Mouse (Mus musculus) lung, embryonic 15.5 days (tissue): ENCODE data around the gene Rhag. TPM values are rescaled to one million over a fixed set of nuclear protein-coding genes. Genes with fewer than 3 reads are reported as not detected.

Experiments used
- ATAC-seq: fragments of 200-750 bp; cut with Nextera tagmentation; 2 replicates; pipeline ENCODE4 v1.8.0; 2017; ENCODE audit warnings: moderate number of reproducible peaks, borderline replicate concordance; ENCODE audit not compliant: low FRiP score, low TSS enrichment; ENCODE audit errors: extremely low read depth
- H3K27ac ChIP-seq: fragments of 300-500 bp; sonication (generic); 2 replicates; pipeline ENCODE4 v1.5.1; 2015; ENCODE audit warnings: moderate library complexity, mild to moderate bottlenecking, inconsistent platforms
- H3K27me3 ChIP-seq: fragments of 300-500 bp; sonication (generic); 2 replicates; pipeline ENCODE4 v1.6.1; 2015; ENCODE audit warnings: inconsistent platforms
- H3K36me3 ChIP-seq: fragments of 300-500 bp; sonication (generic); 2 replicates; pipeline ENCODE4 v1.6.1; 2015; ENCODE audit warnings: inconsistent platforms
- H3K4me1 ChIP-seq: fragments of 300-500 bp; sonication (generic); 2 replicates; pipeline ENCODE4 v1.6.1; 2015; ENCODE audit warnings: inconsistent platforms
- H3K4me2 ChIP-seq: fragments of 300-500 bp; sonication (generic); 2 replicates; pipeline ENCODE4 v1.6.1; 2015; ENCODE audit warnings: inconsistent platforms, mild to moderate bottlenecking, moderate library complexity
- H3K4me3 ChIP-seq: fragments of 300-500 bp; sonication (generic); 2 replicates; pipeline ENCODE4 v1.5.1; 2015; ENCODE audit warnings: mild to moderate bottlenecking, inconsistent platforms
- H3K9ac ChIP-seq: fragments of 300-500 bp; sonication (generic); 2 replicates; pipeline ENCODE4 v1.6.1; 2015; ENCODE audit warnings: inconsistent platforms
- H3K9me3 ChIP-seq: fragments of 300-500 bp; sonication (generic); 2 replicates; pipeline ENCODE4 v1.6.1; 2016; ENCODE audit warnings: inconsistent platforms
- WGBS: fragments of 180-500 bp; shearing (Covaris S2); methylation state at CpG from one replicate; pipeline ENCODE4 v1.1.7; 2015; 5-methylcytosine and 5-hydroxymethylcytosine counted together
- polyA plus RNA-seq: library from polyadenylated mRNA; unstranded; fragments of >200 nt; fragmentation: Nextera tagmentation; extraction: Ambion mirVana; gene quantifications from 2 replicates; pipeline ENCODE4 v1.2.1, GENCODE M21; 2015

Rhag gene
- polyA plus RNA-seq, 1 experiment from 2014 or later: 0.89 TPM

DNA sequence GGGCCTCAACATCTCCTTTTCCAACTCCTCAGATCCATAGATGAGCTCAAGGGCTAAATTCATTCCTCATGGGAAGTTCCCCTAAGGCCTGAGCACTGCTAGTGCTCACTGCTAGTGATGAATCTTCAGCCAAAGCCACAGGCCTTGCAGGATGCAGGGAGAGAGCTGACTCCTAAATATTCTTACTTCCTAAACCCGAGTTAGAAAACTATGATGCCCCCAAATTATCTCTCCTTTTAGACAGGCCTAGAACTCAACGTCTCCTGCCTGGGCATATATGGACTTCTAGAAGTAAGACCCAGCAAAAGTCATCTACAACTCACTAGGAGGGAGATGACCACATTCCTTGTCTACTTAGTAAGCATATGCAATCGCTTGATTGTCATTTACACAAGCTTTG lies 66.8 kb downstream of the Rhag start:
- H3K4me3 ChIP-seq: peak overlapping the region; percentile 63
- 31% methylated on average over 3 of the region's 3 CpGs for WGBS
- no peaks in the 10 kb centered on the region for H3K4me1 ChIP-seq
- H3K27ac ChIP-seq: no peak overlapping the region
- H3K36me3 ChIP-seq: no peaks in the 10 kb centered on the region
- H3K9me3 ChIP-seq: no peaks in the 10 kb centered on the region
- ATAC-seq: no peak
- H3K4me2 ChIP-seq: peak overlapping the region; percentile 66
- no peaks in the 10 kb centered on the region for H3K27me3 ChIP-seq
- no peak overlapping the region for H3K9ac ChIP-seq

DNA sequence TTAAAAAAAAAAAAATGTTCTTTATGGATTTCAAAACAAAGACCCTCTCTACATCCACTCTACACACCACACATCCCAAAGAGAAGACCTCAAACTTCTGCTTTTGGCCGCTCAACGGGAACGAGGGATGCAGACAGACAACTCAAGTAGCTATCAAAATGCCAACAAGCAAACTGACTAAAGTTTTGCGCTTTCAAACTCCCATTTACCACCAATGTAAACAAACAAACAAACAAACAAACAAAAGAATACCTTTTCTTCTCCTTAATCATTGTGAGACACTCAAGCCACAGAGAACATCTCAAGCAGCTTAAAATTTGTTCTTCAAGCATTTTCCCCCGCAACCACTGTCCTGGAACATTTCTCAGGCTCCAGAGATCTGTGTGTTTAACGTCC lies 68.6 kb downstream of the Rhag start:
- Histone ChIP-seq H3K36me3 (no peaks in the 10 kb centered on the region), H3K27ac (no peak overlapping the region), H3K9ac (peak overlapping the region; percentile 63), H3K4me3 (peak overlapping the region; percentile 63), H3K27me3 (no peaks in the 10 kb centered on the region), H3K4me1 (no peaks in the 10 kb centered on the region), H3K4me2 (peak overlapping the region; percentile 66), H3K9me3 (no peaks in the 10 kb centered on the region)
- 9% methylated on average over 6 of the region's 6 CpGs for WGBS
- no peak for ATAC-seq

DNA sequence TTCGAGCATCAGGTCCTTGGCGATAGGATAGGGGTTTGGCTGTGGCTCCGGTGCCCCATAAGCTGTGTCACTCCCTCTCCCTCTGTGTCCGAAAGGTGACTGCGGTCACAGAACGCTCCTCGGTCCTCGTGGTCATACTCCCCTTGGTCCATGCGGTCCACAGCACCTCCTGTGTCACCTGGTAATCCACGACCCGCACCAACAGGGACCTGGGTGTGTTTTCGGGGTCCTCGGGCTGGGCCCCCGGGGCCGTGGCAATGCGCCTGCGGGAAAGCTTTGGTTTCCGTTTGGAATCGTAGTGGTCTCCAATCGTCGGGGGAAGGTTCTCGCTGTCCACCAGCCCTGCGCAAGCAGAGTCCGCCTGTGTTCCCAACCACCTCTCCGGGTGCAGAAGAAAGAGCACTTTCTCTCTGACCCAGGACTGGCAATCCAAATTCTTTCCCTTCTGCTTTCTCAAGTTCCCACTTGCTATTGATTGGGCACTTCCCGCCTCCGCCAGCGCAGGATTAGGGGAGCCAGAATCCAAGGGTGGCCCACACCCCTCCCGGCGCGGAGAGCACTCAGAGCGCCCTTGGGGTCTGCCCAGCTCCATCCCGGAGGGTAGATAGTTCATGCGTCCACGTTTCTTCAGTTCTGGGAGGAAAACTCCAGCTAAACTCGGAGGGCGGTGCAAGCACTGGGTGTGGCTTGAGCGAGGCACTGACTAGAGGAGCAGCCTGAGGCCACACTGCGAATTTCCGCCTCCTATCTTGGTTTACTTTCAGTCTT lies 69.2 kb downstream of the Rhag start, which contains the start of gene 9130008F23Rik:
9130008F23Rik (minus strand) TSS at position 636 of the 768 bp plus-strand sequence.
- Histone ChIP-seq H3K9me3 (no peaks in the 10 kb centered on the region), H3K4me1 (no peaks in the 10 kb centered on the region), H3K27me3 (no peaks in the 10 kb centered on the region), H3K4me3 (peak within 1 kb of the TSS; percentile 63), H3K27ac (peak within 1 kb of the TSS; percentile 76), H3K36me3 (no peaks in the 10 kb centered on the region), H3K9ac (peak within 1 kb of the TSS; percentile 63), H3K4me2 (peak within 1 kb of the TSS; percentile 66)
- peak; percentile 83 for ATAC-seq
- under 1% methylated on average over 40 of the region's 40 CpGs for WGBS

DNA sequence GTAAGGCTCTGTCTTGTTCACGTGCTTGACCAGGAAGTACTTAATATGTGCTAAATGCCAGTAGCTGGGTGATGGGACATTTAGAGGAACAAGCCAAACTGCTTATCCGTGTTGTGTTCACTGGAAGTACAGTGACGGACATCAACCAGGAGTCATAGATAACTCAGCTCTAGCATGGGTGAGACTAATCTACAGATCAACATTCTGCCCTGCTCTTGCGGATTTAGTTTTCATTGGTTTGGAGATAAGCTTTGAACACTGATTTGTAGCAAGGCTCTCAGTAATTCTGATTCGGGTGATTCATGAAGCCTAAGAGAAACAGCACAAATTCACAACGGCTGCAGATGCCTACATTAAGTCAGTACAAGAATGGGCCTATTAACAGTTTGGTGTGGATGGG lies 71.2 kb downstream of the Rhag start:
- Histone ChIP-seq H3K36me3 (no peaks in the 10 kb centered on the region), H3K4me2 (no peak overlapping the region), H3K4me1 (no peaks in the 10 kb centered on the region), H3K27ac (no peak overlapping the region), H3K27me3 (no peaks in the 10 kb centered on the region), H3K9me3 (no peaks in the 10 kb centered on the region), H3K9ac (no peak overlapping the region), H3K4me3 (no peak overlapping the region)
- 83% methylated on average over 6 of the region's 6 CpGs for WGBS
- no peak for ATAC-seq

DNA sequence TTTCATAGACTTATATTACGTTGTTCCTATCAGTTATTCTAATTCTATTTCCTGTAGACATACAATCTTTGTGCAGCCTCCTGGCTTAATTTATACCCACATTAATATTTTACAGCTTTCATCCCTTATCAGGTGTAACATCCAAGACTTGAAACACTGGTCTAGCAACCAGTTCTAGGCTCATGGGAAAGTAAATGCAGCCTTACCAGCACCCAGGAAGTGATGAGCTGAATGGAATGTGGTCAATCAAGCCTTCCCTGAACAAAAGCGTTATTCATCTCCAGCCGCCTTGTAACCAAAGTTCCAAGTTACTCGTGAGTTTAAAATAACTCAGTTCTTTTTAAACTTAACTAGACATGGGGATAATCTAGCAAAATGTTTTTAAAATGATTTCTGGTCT lies 74.2 kb downstream of the Rhag start:
- 49% methylated on average over 4 of the region's 4 CpGs for WGBS
- Histone ChIP-seq H3K9ac (no peak overlapping the region), H3K27me3 (no peaks in the 10 kb centered on the region), H3K9me3 (no peaks in the 10 kb centered on the region), H3K4me1 (no peaks in the 10 kb centered on the region), H3K4me2 (no peak overlapping the region), H3K4me3 (no peak overlapping the region), H3K27ac (no peak overlapping the region), H3K36me3 (no peaks in the 10 kb centered on the region)
- ATAC-seq: no peak

DNA sequence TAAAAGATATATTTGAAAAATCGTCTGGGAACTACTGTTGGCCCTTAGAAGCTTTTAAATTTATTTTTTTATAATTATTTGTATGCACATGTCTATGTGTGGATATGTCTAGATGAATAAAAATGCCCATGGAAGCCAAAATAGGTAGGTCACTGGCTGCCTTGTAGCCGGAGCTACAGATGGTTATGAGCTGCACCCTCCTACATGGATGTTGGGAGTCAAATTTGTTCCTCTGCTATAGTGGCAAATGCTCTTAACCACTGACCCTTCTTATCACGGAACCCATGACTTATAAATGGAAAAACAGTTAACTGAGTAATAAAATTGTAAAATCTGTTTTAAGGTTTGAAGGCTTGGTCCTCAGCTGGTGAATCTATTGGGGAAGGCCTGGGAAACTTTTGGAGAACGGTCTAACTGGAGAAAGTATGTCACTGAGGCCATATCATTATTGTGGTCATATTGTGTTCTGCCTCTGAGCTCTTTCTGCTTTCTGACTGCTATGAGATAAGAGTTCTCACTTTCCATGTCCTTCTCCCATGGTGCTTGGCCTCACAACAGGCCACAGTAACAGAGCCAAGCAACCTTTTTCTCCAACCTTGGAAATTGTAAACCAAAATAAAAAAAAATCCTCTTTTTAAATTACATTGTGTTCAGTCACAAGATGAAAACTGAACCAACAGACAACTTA lies 77.1 kb downstream of the Rhag start:
- H3K4me1 ChIP-seq: no peaks in the 10 kb centered on the region
- no peak overlapping the region for H3K9ac ChIP-seq
- no peak overlapping the region for H3K4me2 ChIP-seq
- no peaks in the 10 kb centered on the region for H3K9me3 ChIP-seq
- ATAC-seq: no peak
- 71% methylated on average over 4 of the region's 4 CpGs for WGBS
- no peaks in the 10 kb centered on the region for H3K27me3 ChIP-seq
- no peak overlapping the region for H3K4me3 ChIP-seq
- H3K27ac ChIP-seq: no peak overlapping the region
- H3K36me3 ChIP-seq: no peaks in the 10 kb centered on the region

Other genes starting within 250 kb of the Rhag start
- not detected in 2 replicates for gene Esp6, start 249.6 kb upstream of the Rhag start, polyA plus RNA-seq
- gene Esp4, start 212.5 kb upstream of the Rhag start, polyA plus RNA-seq: not detected in 2 replicates
- gene Esp3, start 179.1 kb upstream of the Rhag start, polyA plus RNA-seq: not detected in 2 replicates
- gene Esp1, start 84.0 kb upstream of the Rhag start, polyA plus RNA-seq: not detected in 2 replicates
- gene Crisp2, start 4.1 kb upstream of the Rhag start, polyA plus RNA-seq: not detected in 2 replicates
- gene 9130008F23Rik, start 69.4 kb downstream of the Rhag start, polyA plus RNA-seq: 4.6 and 4.8 TPM in 2 replicates
- not detected in 2 replicates for gene Glyatl3, start 103.2 kb downstream of the Rhag start, polyA plus RNA-seq
- 34.8 and 39.7 TPM in 2 replicates for gene Mut, start 123.6 kb downstream of the Rhag start, polyA plus RNA-seq
- 32.1 and 32.7 TPM in 2 replicates for gene Cenpq, start 123.9 kb downstream of the Rhag start, polyA plus RNA-seq